ENCODE assay signal across 1 mouse cellular context in the genomic region with DNA sequence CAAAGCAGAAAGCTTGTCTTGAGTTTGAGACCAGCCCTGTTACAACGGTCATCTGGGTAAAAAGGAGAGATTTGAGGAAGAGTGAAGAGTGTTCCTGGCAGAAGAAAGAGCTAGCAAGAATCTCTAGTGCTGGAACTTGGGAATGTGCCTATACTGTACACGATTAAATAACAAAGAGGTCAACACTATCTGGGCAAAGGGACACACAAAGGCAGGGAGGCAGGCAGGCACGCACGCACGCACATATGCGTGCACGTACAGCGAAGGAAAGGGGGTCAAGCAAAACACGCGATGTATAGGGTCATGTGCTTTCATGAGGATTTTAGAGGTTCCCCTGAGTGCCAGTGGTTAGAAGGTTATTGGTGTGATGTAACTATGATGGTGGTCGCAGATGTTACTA.
TF ChIP-seq lines count a peak whose summit lies in the region.

No protein-coding gene starts in this region.

TF ChIP-seq in CH12.LX, 34 proteins besides CTCF, POLR2A, EP300 and RAD21:
- TF ChIP-seq SMC3 (IDR thresholded peaks at IDR 0.05; ENCODE audit: low read depth, low read length) (no peak), CHD1 (IDR thresholded peaks at IDR 0.05; ENCODE audit: low read depth, low read length) (no peak), TCF12 (IDR thresholded peaks at IDR 0.05; ENCODE audit: low read depth, low read length) (no peak), NRF1 (IDR thresholded peaks at IDR 0.05; ENCODE audit: low read depth, low read length) (no peak), MYC (IDR thresholded peaks at IDR 0.05; ENCODE audit: low read depth, low read length) (no peak), IRF4 (IDR thresholded peaks at IDR 0.05; ENCODE audit: low read depth, low read length) (no peak), JUND (conservative IDR thresholded peaks at IDR 0.05; ENCODE audit: low read depth, low read length) (no peak), SIN3A (IDR thresholded peaks at IDR 0.05; ENCODE audit: low read length) (no peak), KAT2A (IDR thresholded peaks at IDR 0.05; ENCODE audit: insufficient replicate concordance, low read length) (no peak), ELF1 (IDR thresholded peaks at IDR 0.05; ENCODE audit: low read depth, low read length) (no peak), ZKSCAN1 (IDR thresholded peaks at IDR 0.05; ENCODE audit: borderline replicate concordance, low read depth, low read length) (no peak), ZC3H11A (IDR thresholded peaks at IDR 0.05; ENCODE audit: low read depth, low read length) (no peak), BHLHE40 (IDR thresholded peaks at IDR 0.05; ENCODE audit: low read depth, low read length) (no peak), NELFE (IDR thresholded peaks at IDR 0.05; ENCODE audit: low read depth, low read length) (no peak), ZNF384 (IDR thresholded peaks at IDR 0.05; ENCODE audit: low read depth, low read length) (no peak), UBTF (IDR thresholded peaks at IDR 0.05; ENCODE audit: low read depth, low read length) (no peak), USF2 (conservative IDR thresholded peaks at IDR 0.05; ENCODE audit: low read depth, low read length) (no peak), ZMIZ1 (IDR thresholded peaks at IDR 0.05; ENCODE audit: low read depth, low read length) (no peak)
